Mouse (Mus musculus) gastrocnemius, postnatal 10 days (tissue): Measurements from ENCODE around the gene Hdac5. TPM values are rescaled to one million over a fixed set of nuclear protein-coding genes. Genes with fewer than 3 reads are reported as not detected.
"Not testable (repeated sequence)": the region's sequence is repeated elsewhere in the genome, so short reads cannot be mapped to it uniquely, and the experiment has no call there.

ENCODE experiments used
- DNase-seq: peaks from one replicate; pipeline ENCODE4 v3.0.0; 2021; ENCODE audit warnings: mixed read lengths
- microRNA-seq, 2 experiments: library from miRNA; unstranded; fragments of <30 nt; microRNA quantifications; one replicate each; pipeline ENCODE4 v1.2.0; 2021
- total RNA-seq, 2 experiments: library from RNA; stranded (reverse); gene quantifications; 2 replicates each; pipeline ENCODE4 v1.2.3; 2021

Hdac5 gene
- total RNA-seq, 2 experiments from 2014 or later, result 68.5 to 86.9 TPM

DNA sequence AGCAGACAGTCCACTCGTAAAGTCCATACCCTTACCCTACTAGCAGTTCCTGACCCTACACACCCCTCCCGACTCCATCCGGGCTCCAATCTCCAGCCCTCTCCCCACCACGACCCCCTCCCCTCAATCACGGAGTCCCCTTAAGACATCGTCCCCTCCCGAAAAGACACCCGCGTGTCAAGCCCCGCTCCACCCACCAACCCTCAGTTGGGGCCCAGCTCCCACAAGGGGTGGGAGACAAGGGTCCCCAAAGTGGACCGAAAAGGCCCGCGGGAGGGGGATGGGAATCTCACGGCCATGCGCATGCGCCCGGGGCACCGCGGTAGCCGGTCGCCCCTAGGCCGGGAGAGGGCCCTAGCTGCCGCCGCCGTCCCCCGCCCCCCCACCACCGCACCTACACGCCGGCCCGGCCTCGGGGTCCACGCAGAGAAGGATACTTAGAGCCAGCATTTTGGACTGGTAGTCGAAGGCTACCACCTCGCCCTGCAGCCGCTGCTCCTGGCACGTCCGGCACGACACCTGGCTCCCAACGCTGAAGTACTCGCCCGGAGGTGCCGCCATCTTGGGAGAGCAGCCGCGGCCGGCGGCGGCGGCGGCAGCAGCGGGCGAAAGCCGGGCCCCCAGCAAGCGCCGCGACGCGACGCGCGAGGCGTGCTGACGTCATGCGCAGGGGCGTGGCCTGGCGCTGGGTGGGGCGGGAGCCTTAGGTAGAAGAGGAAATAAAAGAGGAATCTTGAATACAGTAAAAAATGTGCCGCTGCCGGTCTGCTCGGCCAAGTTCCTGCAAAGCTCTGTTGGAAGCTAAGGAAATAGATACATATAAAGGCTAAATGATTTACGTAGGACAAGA is 45.1 kb downstream of the Hdac5 start, which contains the start of gene Lsm12:
TSS of gene Lsm12 (minus strand) at position 651 of the 850 bp plus-strand sequence.
- DNase-seq, result peak; percentile 99

DNA sequence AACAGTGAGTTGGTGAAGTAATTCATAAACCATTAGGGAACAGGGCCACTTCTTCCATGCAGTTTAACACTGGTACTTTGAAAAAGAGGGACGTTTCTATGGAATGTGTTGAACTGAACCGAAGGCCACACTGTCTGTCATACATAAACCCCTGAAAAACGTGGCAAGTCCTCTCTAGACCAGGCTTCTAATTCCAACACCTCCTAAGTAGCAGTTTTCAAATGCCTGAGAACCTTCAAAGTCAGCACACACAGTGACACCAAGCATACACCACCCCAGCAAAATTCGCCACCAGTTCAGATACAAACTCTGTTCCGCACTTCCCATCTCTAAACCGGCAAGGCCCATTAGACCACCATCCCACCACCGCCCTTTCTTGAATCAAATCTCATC is 45.7 kb downstream of the Hdac5 start:
- DNase-seq, result no peak

GRCm38 (mm10) chr11:102179836-102180235 is 50.1 kb downstream of the Hdac5 start:
- DNase-seq, result no peak

GRCm38 (mm10) chr11:102168689-102169088 is 61.3 kb downstream of the Hdac5 start:
- DNase-seq, result no peak

GRCm38 (mm10) chr11:102167539-102167938 is 62.4 kb downstream of the Hdac5 start:
- DNase-seq, result no peak

DNA sequence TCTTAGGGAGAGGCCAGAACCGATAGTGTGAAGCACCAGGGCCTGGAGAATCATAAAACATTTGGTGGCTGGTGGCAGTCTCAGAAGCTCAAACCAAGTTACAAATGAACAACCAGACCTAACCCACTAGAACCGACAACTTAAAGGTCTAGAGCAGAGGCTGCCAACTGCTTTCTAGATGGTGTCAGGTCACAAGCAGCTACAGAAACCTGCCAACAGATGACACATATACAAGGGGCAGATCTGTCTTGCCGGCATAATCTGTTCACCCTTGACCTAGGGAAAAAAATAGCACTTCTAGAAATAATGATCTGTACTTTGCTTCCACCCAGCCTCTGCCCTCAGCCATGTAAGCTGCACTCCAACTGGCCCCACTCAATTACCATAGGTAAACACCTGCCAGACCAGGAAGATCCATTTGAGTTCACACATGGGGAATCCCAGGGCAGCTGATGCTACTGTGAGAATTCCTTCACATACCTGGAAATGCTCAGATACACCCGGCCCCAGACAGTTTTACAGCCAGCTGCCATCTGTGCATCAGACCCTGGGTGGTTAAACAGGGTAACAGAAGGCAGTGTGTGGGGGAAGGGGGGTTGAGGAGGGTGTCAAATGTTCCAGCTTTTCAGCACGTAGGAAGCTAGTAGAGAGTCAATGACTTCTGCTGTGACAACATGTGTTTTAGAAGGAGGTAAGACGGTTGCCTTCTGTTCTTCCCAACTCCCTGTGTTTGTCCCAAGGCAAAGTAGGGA is 63.8 kb downstream of the Hdac5 start:
- no peak for DNase-seq

DNA sequence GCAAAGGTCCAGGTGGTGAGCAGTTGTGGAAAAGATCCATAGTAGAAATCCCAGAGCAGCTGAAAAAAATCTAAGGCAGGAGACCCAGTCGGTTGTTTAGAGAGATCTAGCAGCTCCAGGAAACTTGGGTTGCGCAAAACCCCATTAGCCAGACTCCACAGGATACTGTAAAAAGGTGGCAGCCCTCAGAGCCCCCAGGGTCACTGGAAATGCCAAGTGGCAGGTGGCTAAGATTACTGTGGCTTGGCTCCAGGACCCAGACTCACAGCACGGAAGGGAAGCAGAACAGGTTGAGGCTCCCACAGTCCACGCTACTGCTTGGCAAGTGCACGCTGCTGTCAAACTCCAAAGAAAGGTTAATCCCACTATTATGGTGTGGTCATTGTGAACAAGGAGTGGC is 70.2 kb downstream of the Hdac5 start:
- no peak for DNase-seq

GRCm38 (mm10) chr11:102158024-102158423 is 71.9 kb downstream of the Hdac5 start:
- DNase-seq, result not testable (repeated sequence)

- no peak for DNase-seq
Measured at GRCm38 (mm10) chr11:102156786-102157089, 73.2 kb downstream of the Hdac5 start.

GRCm38 (mm10) chr11:102156039-102156785 is 73.8 kb downstream of the Hdac5 start, which contains the start of gene Tmem101:
TSS of gene Tmem101 (minus strand) at chr11:102156404.
- peak; percentile 85 for DNase-seq

GRCm38 (mm10) chr11:102147213-102147989 is 82.6 kb downstream of the Hdac5 start:
- no peak for DNase-seq

DNA sequence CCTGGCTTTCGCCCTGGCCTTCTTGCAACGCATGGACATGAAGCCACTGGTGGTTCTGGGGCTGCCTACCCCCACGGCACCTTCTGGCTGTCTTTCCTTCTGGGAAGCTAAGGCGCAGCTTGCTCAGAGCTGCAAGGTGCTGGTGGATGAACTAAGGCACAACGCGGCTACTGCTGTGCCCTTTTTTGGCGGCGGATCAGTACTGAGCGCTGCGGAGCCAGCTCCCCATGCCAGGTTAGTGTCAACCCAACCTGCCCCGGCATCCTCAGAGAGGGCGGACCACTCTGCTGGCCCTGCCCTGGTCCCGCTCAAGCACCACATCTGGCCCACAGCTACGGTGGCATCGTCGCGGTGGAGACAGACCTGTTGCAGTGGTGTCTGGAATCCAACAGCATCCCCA is 83.4 kb downstream of the Hdac5 start:
- DNase-seq, result no peak

DNA sequence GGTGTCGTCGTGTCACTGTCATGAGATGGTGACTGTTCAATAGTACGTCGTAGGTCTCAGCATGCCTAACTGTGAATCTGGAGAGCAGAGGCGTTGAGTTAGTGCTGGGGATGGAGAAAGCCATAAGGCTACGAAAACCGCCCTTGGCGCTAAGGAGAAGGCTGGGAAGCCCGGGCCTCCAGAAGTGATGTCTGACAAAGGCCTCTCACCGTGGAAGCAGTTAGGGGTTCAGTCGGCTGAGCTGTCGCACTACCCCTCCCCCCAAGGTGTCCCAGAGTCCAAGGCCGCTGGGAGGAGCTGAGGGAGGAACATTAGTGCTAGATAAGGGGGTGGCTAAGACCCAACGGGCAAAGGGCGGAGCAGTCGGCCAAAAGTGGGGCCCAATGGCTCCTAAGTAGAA is 84.0 kb downstream of the Hdac5 start:
- no peak for DNase-seq

DNA sequence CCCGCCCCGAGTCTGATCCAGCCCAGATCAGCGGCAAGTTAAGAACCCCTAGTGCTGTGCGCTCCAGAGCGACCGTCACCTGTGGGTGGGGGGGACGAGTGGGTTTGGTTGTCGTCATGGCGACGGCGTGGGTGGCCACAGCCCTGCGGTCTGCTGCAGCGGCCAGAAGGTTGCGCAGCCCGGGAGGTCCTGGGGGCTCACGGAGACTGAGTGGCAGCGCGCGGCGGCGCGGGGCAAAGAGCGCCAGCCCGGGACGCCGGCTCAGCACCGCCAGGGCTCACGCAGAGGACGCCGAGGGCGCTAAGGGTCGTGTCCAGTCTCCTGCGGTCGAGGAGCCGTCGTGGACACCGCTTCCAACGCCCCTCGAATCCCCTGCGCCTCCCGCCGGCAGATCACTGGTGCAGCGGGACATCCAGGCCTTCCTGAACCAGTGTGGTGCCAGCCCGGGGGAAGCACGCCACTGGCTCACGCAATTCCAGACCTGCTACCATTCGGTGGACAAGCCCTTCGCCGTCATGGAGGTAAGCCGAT is 84.4 kb downstream of the Hdac5 start, which contains the start of gene Nags:
TSS of gene Nags (plus strand) at position 43 of the 531 bp plus-strand sequence.
- DNase-seq, result no peak

GRCm38 (mm10) chr11:102144957-102145470 is 85.0 kb downstream of the Hdac5 start:
- DNase-seq, result no peak

Small RNA genes lying within 50 kb of the gene (microRNA-seq; reads per million reads assigned to microRNA genes)
- 0.32 to 2.0 reads per million in 2 experiments for gene Mir8101

Other genes starting within 250 kb of the Hdac5 start
- gene Cfap97d1, start 245.9 kb downstream of the Hdac5 start, total RNA-seq, result not detected
- 100 to 1,000 TPM; 122 to 136 TPM for gene Dusp3, start 243.2 kb downstream of the Hdac5 start, total RNA-seq
- 10 to 100 TPM; 76.8 to 83.7 TPM for gene Mpp3, start 201.7 kb downstream of the Hdac5 start, total RNA-seq
- gene Cd300lg, start 188.7 kb downstream of the Hdac5 start, total RNA-seq, result 10 to 100 TPM; 18.0 to 20.4 TPM
- 1 to 10 TPM; 1.1 to 1.5 TPM for gene Mpp2, start 141.7 kb downstream of the Hdac5 start, total RNA-seq
- gene Ppy, start 128.8 kb downstream of the Hdac5 start, total RNA-seq, result not detected
- not detected for gene Pyy, start 122.3 kb downstream of the Hdac5 start, total RNA-seq
- not detected for gene Nags, start 84.7 kb downstream of the Hdac5 start, total RNA-seq
- gene Tmem101, start 73.8 kb downstream of the Hdac5 start, total RNA-seq, result 10 to 100 TPM; 13.7 to 15.9 TPM
- 10 to 100 TPM; 83.1 to 84.4 TPM for gene Lsm12, start 44.9 kb downstream of the Hdac5 start, total RNA-seq
- 10 to 100 TPM; 32.2 to 34.6 TPM for gene G6pc3, start 40.5 kb downstream of the Hdac5 start, total RNA-seq
- gene BC030867, start 18.7 kb upstream of the Hdac5 start, total RNA-seq, result 1 to 10 TPM in 1 of 2 experiments, under 1 TPM in 1; 0.99 to 1.2 TPM
- 10 to 100 TPM; 48.7 to 54.4 TPM for gene Asb16, start 38.6 kb upstream of the Hdac5 start, total RNA-seq
- 10 to 100 TPM; 15.7 to 18.9 TPM for gene Tmub2, start 54.8 kb upstream of the Hdac5 start, total RNA-seq
- 10 to 100 TPM; 20.8 to 25.5 TPM for gene Atxn7l3, start 66.5 kb upstream of the Hdac5 start, total RNA-seq
- gene Ubtf, start 89.6 kb upstream of the Hdac5 start, total RNA-seq, result 10 to 100 TPM; 56.0 to 64.8 TPM
- gene Slc4a1, start 136.0 kb upstream of the Hdac5 start, total RNA-seq, result 10 to 100 TPM in 1 of 2 experiments, 1 to 10 TPM in 1; 2.1 to 10.7 TPM
- 1 to 10 TPM in 1 of 2 experiments, under 1 TPM in 1; 0.87 to 1.9 TPM for gene Rundc3a, start 163.2 kb upstream of the Hdac5 start, total RNA-seq
- gene Slc25a39, start 177.8 kb upstream of the Hdac5 start, total RNA-seq, result 10 to 100 TPM; 51.7 to 53.5 TPM
- 10 to 100 TPM; 81.6 to 93.6 TPM for gene Grn, start 200.1 kb upstream of the Hdac5 start, total RNA-seq
- gene Fam171a2, start 217.5 kb upstream of the Hdac5 start, total RNA-seq, result 10 to 100 TPM; 11.7 to 12.3 TPM
- gene Itga2b, start 240.0 kb upstream of the Hdac5 start, total RNA-seq, result 1 to 10 TPM; 1.9 to 3.7 TPM